Mouse (Mus musculus) megakaryocyte, embryonic 14.5 days (primary cell): ENCODE measurements around the gene Galp.

Source experiments
- FLI1 ChIP-seq: IDR thresholded peaks from 2 replicates; pipeline ENCODE4 v1.6.1; 2012; ENCODE audit warnings: low read length, inconsistent platforms, mixed read lengths
- GATA1 ChIP-seq: IDR thresholded peaks from 3 replicates; pipeline ENCODE4 v1.6.1; 2012; ENCODE audit warnings: mixed read lengths, low read length, inconsistent platforms, borderline replicate concordance

GRCm38 (mm10) chr7:6186176-6186575 lies 10.7 kb upstream of the Galp start:
- TF ChIP-seq GATA1 (no peak), FLI1 (no peak)
